Mouse (Mus musculus): Measurements from ENCODE around the gene Lgals2.
"Not testable (repeated sequence)": the region's sequence is repeated elsewhere in the genome, so short reads cannot be mapped to it uniquely, and the experiment has no call there.

Lgals2 gene

DNA sequence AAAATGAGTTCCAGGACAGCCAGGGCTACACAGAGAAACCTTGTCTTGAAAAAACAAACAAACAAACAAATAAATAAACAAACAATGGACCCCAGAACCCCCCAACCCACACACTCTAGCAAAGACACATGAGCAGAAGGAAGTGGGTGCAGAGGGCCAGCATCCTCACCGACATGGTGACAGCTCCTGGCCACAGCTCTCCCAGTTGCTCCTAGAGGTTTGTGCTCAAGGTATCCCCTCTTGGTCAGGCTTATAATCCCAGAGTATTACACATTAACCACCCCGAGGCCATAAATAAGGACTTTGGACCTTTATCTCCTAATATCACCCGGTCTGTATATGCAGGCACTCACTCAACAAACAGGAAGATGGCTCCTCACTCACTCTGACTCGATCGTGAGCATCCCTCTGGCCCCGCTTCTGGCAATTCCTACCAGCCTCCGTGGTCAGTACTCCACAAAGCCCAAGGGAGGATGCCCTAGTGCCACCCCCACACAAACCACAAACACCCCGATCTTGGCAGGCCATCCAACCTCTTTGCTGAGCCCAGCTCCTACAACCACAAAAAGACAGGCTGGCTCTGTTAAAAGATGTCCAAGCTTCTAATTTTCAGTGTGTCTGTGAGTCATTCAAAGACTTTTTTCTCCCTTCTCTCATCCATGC lies at the start of gene Lgals2:
Gene Lgals2 (minus strand): TSS at position 227 of the 663 bp plus-strand sequence.
- no peak for DNase-seq (ENCODE audit: low spot score in 2 of 2)

DNA sequence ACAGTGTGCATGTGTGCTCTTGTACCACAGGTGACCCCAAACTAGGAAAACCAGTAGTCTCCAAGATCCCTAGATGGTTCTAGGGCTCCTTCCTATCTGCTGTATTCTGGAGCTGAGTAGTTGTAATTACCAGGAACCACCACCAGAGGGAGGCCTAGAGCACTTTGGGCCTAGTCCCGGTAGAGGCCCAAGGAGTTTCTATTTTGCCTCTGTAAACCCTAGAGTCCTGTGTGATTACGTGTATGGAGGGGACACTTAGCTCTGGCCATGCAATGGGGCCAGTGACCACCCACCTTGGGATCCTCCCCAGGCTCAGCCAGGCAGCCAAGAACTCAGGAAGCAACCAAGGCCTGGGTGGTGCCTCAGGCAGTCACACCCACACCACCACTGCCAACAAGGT lies 47.9 kb upstream of the Lgals2 start:
- DNase-seq (ENCODE audit: low spot score in 2 of 2), result peak; percentile 64 to 89

DNA sequence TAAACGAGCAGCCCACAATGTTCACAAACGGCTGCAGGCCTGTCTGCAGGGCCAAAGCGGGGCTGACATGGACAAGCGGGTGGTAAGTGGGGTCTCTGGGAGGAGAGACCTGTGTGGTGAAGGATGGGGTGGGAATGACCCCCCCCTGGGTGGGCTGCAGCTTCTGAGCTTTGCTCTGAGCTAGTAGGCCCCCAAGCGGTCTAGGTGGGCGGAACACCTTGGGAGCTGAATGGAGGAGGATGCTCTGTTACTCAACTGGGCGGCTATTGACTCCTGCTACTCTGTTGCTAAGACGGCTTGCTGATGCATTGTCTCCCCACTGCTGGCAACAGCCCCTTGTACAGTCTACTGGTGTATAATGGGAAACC lies 46.1 kb upstream of the Lgals2 start:
- DNase-seq (ENCODE audit: low spot score in 2 of 2), result no peak

DNA sequence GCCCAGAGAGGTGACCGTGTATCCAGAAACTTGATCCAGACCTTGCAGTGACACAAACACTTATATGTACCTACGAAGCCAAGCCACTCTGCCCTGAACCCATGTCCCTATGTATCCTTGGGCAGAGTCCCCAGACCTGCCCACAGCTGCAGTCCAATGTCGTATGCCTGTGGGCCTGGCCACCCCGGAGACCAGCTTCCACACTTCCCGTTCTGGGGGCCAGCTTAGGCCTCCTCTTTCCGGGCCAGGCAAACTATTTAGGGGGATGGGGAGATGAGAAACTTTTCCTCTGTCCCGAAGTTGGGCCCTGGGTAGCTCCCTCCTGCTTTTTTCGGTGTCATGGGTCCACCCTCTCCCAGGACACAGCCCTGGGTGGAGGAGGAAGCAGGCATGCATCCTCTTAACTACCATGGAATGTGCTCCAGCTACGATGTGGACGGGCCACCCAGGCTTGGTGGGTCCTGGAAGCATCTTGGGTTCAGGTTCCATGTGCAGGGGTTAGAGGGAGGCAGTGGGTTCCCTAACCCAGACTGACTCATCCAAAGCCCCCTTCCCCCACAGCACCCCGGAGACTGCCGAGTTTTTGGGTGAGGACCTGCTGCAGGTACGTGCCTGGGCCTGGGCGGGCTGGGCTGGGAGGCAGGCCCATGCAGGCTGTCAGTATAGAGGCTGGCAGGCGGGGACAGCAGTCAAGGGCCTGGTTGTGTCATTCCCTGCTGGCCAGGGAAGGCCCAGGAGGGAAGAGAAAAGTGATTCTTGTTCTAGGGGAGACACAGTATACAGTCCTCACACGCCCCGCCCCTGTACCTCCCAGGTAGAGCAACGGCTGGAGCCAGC lies 45.5 kb upstream of the Lgals2 start:
- no peak for DNase-seq (ENCODE audit: low spot score in 2 of 2)

DNA sequence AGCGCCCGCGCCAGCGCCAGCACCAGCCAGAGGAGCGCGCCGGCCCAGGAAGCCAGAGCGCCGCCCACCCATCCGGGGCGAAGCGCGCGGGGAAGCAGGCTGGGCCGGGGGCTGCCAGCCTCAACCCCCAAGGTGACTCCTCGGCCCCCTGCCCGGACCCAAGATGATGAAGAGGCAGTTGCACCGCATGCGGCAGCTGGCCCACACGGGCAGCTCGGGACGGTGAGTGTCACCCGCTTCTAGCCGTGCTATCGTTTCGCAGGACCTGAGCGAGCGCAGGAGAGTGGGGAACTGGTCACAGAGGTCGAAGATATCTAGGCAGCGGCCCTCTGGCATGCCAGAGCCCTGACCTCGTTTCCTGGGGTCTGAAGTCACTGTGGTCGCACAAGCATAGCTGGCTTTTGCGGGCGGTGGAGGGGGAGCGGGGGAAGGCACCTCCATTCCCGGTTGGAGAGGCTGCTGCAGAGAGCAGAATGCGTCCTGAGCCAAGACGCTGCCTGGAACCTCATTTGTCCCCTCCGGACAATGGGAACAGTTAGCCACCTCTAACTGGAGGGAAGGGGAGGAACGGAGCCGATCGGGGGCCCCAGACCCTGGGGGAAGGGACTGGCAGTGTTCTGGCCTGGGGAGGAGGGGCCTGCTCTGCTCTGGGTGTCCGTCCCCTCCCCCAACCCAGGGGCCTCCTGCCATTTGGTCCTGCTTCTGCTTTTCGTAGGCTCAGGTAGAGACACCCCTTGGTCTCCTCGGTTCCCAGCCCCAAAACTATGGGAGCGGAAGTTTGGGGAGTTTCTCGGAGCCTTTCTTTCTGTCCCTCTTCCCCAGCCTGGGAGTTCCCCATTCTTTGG lies 44.6 kb upstream of the Lgals2 start, which contains the start of gene Sh3bp1:
Gene Sh3bp1 (plus strand): TSS at position 29 of the 845 bp plus-strand sequence.
- peak; percentile 73 to 81 for DNase-seq (ENCODE audit: low spot score in 2 of 2)

DNA sequence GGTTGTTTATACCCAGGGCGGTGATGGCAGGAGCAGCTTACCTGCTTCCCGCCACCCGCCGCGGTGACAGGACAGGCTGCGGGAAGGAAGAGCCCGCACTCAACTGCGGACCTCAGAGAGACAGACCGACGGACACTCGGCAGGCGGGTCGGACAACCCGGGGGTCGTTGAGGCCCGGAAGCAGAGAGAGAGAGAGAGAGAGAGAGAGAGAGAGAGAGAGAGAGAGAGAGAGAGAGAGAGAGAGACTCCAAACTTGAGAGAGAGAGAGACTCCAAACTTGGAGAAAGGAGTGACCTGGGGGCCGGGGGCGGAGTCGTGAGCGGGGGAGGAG lies 44.0 kb upstream of the Lgals2 start, which contains the start of gene Gm49510:
Gene Gm49510 (plus strand): TSS at position 259 of the 331 bp plus-strand sequence.
- DNase-seq (ENCODE audit: low spot score in 2 of 2), result no peak

DNA sequence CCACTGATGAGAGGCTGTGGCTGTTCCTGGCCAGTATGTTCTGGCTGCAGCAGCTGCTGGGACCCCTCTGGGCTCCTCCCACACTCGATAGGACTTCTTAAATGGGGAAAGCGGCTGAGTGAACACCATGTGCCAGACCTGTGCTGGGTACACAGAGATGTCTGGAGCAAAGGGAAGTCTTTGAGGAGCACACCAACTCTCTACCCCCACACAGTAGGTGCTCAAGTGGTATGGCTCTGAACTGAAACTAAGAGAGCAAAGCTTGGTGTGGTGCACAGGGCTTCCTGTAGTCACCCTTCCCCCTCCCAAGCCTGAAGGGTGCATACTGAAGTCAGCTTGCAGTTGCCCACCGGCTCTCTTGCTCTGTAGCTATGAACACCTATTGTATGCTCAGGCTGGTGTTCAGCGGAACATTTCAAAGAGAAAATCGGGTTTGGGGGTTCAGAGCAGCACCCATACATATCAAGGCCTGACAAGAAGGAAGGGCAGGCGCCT lies 43.2 kb upstream of the Lgals2 start:
- DNase-seq (ENCODE audit: low spot score in 2 of 2), result peak; percentile 64 to 65

DNA sequence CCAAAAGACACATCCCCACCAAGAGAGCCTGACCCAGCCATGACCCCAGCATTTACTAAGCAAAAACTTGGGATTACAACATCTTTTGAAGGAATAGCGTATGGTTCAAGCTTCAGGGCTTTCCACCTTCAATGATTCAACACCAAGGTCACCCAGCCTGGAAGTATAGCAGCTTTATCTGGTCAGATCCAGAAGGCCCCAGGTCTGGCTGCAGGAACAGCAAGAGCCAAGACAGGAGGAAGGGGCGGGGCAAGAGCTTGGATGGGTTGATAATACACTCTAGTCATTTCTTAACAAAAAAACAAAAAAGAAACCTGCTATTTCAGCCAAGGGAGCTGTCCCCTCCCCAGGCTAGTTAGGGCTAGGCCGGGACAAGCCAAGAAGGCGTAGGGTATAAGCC lies 42.2 kb upstream of the Lgals2 start:
- no peak for DNase-seq (ENCODE audit: low spot score in 2 of 2)

DNA sequence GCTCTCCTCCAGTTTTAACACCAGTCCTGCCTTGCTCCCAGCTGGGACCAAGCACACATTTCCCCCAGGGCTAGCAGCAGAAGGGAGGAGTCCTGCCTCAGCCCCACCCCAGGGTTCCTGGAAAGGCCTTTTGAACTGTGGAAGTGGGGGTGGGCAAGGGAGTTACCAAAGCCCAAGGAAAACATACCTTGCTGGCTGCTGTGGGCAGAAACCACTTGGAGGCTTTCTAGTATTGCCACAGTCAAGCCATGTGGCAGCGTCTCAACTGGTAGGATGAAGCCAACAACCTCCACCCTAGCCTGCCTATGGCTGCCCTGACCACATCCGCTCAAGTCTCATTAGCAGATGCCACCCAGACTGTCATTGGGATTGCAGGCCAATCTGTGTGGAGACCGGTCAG lies 40.8 kb upstream of the Lgals2 start:
- DNase-seq (ENCODE audit: low spot score in 2 of 2), result peak in 1 of 2 experiments; percentile 27

DNA sequence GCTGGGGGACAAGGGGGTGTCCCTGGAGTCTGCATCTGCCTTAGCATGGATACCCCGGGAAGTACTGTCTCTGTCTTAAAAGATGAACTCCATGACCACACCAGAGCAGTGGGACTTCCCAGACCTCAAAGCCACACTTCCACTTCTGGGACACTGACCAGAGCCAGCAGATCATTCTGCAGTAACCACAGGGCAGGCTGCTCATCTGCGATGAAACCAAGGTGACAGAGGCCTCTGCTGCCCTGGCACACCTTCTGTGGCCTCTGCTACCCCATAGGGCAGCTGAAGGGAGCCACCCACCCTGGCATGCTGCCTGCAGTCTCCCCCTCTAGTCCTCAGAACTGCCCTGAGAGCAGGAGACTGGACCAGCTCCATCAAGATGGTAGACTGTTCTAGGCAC lies 40.4 kb upstream of the Lgals2 start:
- DNase-seq (ENCODE audit: low spot score in 2 of 2), result no peak

DNA sequence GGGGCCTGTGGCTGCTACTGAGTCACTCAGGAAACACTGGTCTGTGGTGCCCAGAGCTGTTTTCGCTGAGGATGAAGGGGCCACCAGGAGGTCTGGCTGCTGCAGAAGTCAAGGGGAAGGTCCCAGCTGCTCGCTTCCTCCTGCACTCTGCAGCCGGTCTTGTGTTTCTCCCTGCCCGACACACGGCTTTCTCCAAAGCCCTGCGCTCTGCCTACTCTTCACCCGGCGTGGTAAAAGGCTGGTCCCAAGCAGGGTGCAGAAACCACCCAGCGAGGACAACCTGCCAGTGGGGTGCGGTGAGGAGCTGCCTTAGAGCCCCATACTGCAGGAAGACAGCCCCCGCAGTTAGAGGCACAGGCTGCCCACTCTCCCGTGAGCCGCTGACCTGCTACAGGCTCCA lies 39.4 kb upstream of the Lgals2 start:
- DNase-seq (ENCODE audit: low spot score in 2 of 2), result peak in 1 of 2 experiments; percentile 31

DNA sequence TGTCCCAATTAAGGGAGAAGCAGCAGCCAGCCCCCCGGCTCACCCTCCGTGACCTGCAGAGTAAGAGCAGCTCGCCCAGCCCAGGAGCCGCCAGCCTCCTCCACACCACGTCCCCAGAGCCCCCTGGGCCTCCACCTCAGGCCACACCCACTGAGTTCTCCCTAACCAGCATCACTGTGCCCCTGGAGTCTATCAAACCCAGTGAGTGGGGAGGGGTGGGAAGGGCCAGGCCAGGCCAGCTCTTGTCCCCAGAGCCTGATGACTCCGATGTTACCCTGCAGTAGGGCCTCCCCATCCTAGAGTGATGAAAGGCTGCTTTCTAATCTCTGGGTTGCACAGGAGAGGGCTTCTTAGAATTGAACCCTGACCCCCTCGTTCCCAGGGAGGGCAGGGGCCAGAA lies 37.1 kb upstream of the Lgals2 start:
- no peak for DNase-seq (ENCODE audit: low spot score in 2 of 2)

DNA sequence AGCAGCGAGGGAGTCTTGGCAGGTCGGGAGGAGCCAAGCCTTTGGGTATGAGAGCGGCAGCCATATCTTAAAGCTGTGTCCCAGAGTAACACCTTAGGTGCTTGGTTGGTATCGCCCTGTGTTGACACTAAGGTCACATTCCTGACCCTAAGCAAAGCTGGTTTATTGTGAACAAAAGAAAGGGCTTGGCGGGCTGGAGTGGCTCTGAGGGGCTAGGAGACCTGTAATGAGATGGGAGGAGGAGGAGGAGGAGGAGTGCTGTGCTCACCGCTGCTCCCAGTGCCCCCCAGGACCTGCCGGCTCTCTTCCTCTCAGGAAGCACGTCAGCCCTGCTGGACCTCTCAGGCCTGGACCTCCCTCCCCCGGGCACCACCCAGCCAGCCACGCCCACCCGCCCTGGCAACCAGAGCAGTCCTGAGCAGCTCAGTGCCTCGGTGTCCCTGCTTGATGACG lies 34.1 kb upstream of the Lgals2 start:
- DNase-seq (ENCODE audit: low spot score in 2 of 2), result no peak

DNA sequence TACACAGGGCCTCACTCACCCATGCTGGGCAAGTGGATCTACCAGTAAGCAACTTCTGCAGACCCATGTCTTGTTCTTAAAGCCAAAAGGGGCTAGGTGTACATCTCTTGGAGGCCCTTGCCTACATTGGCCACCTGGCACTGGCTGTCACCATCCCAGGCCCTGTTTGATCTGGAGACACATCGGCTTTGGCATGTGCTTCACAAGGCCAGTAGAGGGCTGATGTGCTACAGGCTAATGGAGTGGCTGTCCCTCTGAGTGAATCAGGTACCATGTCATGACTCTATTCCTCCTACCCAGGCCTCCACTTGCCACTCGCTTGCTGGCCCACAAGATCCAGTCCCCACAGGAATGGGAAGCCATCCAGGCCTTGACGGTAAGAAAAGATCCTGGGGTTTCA lies 26.5 kb upstream of the Lgals2 start:
- no peak for DNase-seq (ENCODE audit: low spot score in 2 of 2)

DNA sequence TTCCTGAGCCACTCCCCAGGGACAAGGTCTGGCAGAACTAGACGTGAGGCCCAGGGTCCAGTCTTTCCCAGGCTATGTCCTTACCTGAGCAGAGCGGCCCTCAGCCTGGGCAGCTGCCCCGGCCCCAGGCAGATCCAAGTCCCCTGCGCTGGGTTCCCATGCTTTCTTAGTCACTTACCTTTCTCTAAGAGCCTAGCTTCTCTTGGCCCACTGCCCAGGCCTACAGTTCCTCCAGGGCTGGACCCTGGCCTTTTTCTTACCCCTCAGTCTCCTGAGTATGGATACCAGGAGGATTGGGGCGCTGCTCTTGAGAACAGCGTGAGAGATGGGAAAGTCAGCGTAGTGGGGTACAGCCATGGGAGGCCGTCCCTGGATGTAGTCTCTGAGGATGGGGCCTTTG lies 25.1 kb upstream of the Lgals2 start:
- DNase-seq (ENCODE audit: low spot score in 2 of 2), result no peak

DNA sequence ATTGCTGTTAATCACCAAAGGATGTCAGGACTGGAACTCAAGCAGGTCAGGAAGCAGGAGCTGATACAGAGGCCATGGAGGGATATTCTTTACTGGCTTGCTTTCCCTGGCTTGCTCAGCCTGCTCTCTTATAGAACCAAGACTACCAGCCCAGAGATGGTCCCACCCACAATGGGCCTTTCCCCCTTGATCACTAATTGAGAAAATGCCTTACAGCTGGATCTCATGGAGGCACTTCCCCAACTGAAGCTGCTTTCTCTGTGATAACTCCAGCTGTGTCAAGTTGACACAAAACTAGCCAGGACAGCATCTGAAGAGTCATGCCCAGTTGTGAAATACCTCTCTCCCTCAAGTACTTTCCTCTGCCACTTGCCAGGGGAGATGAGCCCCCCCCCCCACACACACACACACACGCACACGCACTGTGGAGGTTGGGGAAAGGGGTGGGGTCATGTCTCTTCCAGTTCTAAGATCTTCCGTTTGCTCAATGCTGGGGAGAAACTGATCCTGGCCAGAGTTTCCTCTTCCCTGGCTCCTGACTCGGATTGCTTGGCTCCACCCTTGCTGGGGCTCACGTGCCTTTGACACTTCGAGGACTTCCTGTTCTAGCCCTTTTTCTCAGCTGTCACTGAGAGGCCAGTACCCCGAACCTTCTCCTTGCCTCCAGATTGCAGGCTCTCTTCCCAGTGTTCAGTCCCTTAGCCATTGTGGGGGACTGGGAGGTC lies 23.6 kb upstream of the Lgals2 start:
- DNase-seq (ENCODE audit: low spot score in 2 of 2), result not testable (repeated sequence)

DNA sequence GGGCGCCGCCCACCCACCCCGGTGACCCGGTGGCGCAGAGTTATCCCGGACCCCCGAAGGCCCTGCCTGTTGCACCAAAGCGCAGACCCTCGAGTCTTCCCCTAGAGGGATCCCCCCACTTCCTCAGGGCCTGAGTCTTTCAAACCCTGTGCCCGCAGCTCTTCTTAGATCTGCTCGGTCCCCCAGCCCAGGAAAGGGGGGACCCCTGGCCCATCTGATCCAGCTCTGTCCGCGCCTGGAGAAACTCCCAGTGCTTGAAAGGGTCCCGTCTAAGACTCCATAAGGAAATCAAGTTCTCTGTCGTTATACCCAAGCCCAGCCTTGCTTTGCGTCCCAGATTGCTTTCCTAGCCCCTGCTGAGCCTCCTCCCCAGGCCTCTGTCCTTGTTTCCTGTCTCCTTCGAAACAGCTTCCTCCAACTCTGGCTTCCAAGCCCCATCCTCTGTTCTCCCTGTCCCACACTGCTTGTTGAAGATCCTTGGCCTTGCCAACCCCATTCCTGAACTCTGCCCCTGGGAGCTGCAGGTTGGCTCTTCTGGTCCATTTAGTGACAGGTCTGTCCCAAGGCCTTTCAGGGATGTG lies 22.6 kb upstream of the Lgals2 start:
- DNase-seq (ENCODE audit: low spot score in 2 of 2), result no peak

DNA sequence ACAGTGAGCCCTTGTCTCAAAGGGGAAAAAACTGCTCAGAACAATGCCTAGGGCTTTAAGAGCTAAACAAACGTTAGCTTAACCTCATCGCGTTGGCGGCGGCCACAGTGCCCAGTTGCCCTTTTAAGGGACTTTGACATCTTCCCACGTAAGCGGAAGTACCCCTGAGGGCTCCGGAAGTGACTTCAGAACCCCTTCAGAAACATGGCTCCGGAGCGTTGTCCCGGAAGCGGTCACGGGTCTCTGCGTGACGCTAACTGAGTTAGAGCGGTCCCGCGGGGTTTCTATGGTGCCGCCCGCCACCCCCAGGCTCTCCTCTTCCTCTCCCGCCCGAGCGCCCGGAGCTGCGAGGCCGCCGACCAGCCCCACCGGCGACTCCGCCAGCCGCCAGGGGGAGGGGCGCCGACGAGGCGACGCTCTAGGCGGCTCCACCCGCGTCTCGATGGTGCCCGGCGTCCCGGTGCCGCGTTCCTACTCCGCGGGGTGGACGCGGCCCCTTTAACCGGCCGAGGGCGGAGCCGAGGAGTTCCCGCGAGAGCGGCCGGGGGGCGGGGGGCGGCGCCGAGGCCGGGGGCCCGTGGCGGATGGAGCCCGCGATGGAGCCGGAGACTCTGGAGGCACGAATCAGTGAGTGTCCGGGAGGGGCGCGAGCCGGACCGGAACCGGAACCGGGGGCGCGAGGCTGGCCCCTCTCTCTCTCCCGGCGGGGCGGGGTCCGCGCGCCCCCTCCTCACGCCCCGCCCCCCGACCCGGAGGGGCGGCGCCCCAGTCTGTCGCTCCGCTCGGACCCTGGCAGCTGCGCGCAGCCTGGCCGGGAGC lies 21.9 kb upstream of the Lgals2 start, which contains the start of gene Gga1:
Gene Gga1 (plus strand): TSS at position 200 of the 819 bp plus-strand sequence.
- DNase-seq (ENCODE audit: low spot score in 2 of 2), result peak; percentile 88

DNA sequence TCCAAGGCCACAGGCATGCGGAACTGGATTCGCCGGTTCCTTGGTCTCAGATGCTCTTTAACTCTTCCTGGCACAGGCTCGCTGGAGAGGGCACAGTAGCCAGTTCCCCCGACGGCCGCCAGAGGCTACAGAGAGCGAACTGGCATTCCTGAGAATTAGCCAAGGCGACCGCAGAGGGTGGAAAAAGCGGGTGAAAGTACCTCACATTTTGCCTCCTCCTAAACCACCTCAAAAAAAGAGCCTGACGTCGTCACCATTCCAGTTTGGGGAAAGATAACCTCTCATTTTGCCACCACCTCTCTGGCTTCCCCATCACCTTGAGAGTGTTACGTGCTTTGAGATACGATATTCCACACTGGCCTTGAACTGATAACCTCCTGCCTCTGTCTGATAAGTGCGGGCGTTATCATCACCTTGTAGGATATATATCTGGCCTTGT lies 20.9 kb upstream of the Lgals2 start:
- DNase-seq (ENCODE audit: low spot score in 2 of 2), result peak; percentile 57 to 59

DNA sequence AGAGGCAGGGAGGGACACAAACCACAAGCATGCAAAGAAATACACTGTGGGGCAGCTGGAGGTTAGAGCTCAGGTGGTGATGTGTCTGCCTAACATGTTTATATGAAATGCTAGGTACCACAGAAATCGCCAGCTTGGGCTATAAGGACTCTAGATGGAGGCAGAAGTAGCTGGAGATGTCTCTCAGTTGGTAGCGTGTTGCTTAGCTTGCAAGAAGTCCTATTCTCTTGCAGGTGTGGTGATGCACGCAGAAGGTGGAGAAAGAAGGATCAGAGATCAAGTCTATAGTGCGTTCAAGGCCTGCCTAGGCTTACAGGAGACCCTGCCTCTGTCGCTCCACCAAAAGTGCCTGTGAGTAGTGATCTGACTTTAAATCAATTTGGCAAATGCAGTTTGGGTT lies 20.2 kb upstream of the Lgals2 start:
- DNase-seq (ENCODE audit: low spot score in 2 of 2), result no peak
